Mouse (Mus musculus) heart, postnatal 10 days (tissue): ENCODE measurements around the gene Rps21. TPM values are rescaled to one million over a fixed set of nuclear protein-coding genes. Genes with fewer than 3 reads are reported as not detected.
"Not testable (repeated sequence)": the region's sequence is repeated elsewhere in the genome, so short reads cannot be mapped to it uniquely, and the experiment has no call there.

ENCODE experiments used
- DNase-seq, 2 experiments: peaks; one replicate each; pipeline ENCODE4 v3.0.0; 2021
- intact Hi-C: fragments of 180-260 bp; cut with DNase I; formaldehyde crosslinking; loops from one replicate; pipeline ENCODE4 v1.15.1; 2025
- total RNA-seq, 2 experiments: library from RNA; stranded (reverse); gene quantifications; 2 replicates each; pipeline ENCODE4 v1.2.3; 2021

Gene Rps21
- total RNA-seq, 2 experiments from 2014 or later: 575 to 597 TPM

DNA sequence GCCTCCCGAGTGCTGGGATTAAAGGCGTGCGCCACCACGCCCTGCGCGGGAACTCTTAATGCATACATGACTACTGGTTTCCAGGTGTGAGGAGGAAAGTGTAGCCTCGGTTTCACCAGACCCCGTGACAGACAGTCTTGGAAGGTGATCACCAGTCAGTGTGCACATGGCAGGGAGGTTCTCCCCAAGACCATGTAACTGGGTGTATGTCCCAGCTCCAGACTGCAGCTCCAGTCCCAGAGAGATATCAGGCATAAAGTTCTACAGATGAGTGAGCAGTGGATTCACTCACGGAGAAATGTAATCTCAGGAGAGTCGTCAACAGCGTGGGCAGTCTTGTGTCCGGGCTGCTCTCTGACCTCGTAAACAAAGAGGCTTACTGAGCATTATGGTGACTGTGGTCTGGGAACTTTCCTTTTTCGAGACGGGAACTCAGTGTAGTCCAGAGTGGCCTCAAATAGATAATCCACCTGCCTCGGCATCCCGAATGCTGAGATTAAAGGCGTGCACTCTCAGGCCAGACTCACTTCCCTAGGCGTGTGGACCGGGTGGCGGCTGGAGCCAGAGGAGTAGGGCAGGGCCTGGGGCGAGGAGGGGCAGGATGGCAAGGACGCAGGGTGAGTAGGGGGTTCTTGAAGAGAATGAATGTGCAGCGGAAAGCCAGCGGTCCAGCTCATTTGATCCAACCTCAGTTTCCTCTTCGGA is 729 bp upstream of the Rps21 start:
- DNase-seq: no peak
- intact Hi-C loops: loop anchor here (10.0 kb wide), 3 partner anchors 182 to 342 kb away; partner anchors contain the start of gene Mtg2

DNA sequence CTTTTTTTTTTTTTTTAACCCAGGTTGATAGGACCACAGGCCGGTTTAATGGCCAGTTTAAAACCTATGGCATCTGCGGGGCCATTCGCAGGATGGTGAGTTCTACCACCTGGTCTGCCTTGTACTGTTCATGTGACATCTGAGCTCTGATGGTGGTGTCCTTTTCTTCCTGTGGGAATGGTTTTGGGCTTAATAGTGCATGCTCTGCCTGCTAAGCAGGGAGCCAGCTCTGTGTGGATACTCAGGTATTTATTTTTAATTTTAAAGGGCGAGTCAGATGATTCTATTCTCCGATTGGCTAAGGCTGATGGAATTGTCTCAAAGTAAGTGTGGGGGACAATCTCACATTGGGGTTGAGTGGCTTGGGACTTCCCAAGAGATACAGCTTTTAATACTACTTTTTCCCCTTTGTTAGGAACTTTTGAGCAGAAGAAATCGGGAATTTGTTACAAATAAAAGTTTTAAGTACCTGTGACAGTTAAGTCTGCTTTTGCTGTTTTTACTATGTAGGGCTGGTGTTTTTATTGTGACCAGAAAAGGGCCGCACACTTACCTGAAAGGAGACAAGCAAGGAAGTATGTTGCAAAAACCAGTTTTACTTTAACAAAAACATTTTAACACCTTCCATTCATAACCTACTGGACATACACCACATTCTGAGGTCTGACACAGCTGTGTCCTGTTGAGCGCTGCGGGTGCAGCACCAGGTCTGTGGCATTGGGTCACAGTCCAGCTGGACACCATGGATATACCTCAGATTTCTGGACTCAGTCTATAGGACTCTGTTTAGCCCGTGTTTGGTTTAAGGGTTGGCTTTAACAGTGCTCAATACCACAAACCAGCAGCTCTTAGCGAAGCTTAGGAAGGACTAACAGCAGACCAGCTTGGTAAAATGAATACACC is 1.0 kb downstream of the Rps21 start:
- intact Hi-C loops: loop anchor here (10.0 kb wide), 3 partner anchors 183 to 343 kb away; partner anchors contain the start of gene Mtg2
- no peak for DNase-seq

DNA sequence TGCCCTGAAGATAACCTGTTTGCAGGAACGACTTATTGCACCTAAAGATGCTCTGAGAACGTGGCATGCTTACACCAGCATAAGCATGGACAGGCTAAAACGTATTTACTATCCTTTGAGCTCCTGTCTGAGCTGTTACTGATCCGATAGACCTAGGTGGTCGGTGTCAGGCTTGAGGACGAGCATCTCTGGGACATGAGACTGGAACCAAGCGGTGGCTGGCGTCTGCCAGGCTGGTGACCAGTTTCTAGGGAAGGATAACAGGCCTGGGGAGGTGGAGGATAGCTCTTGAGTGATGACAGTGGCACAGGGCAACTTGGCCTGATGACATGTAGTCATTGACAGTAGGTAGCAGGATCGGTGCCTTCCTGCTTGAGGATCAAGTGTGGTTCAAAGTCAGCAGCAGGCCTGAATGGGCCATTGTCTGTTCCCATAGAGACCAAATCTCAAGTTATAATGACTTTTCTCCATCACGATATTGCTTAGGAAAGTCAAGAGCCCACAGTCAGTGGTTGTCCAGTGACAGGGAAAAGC is 1.8 kb downstream of the Rps21 start:
- intact Hi-C loops: loop anchor here (10.0 kb wide), 3 partner anchors 184 to 344 kb away; partner anchors contain the start of gene Mtg2
- DNase-seq: not testable (repeated sequence)

DNA sequence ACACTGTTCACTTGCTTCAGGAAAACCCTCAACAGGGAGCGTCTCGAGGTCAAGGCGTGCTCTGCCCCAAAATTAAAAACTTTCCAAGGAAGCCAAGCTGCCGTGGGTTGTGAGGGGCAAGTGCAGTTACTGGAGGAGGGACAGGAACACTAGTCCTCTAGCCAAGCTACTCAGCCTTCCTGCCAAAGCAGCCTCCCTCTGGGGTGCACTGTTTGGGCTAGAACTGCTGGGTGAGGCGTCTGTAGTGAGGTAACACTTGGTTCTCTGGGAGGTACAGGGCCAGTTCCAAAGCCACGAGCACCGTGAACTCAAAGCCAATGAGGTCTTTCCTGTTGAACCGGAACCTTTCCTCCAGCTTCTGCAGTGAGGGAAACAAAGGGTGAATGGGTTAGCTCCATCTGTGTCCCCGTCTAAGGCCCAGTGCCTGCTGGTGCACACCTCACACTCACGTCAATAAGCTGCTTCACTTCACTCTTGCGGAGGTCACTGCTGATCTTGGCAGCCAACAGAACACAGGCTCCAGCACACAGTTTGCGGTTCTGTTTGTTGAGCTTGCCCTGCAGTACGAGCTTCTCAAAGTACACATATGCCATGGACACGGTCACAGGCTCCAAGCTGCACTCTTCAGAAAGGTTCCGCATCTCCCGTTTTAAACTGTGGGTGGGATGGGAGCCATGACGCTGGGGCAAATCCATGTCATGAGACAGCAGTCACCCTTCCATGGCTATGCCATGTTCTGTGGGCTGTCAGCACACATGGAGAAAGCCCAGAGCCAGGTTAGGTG is 2.8 kb downstream of the Rps21 start:
- intact Hi-C loops: loop anchor here (10.0 kb wide), 3 partner anchors 185 to 345 kb away; partner anchors contain the start of gene Mtg2
- DNase-seq: not testable (repeated sequence)

DNA sequence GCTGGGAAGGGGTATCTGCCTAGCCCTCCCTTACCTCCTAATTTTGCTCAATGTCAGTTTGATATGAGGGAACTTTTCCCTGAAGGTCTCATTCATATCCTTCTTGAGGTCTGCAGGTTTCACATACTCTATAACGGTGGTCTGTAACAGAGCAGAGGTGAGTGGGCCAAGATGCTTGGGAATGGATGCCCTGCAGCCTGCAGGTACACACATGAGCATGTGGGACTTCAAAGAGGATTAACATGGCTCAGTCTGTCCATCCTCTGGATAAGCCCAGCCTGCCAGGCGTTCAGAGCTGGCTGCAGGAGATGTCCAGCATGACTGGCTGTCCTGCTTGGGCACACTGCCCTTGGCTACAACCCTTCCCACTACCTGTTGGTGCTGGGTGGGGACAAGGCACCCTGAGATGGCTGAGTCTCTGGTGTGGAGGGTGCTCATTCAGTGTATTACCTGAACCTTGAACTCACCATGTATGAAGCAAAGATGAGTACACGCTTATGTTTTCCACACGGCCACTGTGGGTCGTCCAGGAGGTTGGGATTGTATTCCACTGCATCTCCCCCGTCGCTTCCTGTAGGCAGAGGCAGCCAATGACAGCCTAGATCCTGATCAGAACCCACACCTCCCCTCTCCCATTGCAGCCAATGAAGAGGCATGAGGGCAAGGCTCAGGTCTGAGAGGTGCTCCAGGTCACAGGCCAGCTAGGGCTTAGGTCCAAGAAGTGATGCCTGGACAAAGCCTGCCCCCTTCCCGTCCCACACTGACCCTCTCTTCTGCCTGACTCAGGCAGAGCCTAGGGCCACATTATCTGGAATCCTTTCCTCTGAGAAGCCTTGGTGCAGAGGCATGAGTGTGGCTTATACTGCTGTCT is 3.7 kb downstream of the Rps21 start:
- no peak for DNase-seq

DNA sequence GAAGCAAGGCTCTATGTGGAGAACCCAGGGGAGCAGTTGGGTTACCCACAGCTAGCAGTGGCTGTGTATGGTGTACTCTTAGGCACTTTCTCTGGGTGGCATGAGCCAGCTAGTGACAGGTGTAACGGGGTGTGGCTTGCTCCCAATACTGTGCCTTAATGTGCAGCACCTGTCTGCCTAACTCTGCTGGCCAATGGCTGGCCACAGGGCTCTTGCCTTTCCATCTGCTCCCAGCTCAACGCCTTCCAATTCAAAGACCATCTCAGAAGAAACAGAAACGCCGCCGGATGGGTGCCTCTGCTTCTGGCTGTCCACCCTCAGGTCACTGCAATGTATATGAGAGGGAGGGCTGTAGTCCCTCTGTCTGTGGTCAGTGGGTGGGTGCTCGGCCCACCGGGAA is 4.7 kb downstream of the Rps21 start:
- intact Hi-C loops: no loop called here
- no peak for DNase-seq

More for the DNA sequence above, 3.7 kb downstream of the Rps21 start:
- intact Hi-C loops: no loop called here

DNA sequence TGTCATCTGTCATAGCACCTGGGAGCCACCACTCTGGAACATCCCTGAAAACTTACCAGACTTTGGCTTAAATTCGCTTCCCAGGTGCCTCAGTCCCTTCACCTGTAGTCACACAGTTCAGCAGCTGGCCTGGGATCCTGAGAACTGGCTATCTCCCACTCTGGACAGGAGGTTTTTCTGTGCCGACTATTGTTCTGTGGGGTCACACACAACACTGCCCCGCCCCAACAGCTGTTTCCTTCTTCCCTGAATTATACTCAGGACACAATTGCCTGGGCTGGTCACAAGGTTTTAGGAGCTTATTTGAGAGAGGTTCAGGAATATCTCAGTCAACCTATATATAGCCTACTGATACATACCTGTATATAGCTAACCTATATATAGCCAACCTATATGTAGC is 5.3 kb downstream of the Rps21 start:
- intact Hi-C loops: no loop called here
- peak; percentile 48 to 64 for DNase-seq

DNA sequence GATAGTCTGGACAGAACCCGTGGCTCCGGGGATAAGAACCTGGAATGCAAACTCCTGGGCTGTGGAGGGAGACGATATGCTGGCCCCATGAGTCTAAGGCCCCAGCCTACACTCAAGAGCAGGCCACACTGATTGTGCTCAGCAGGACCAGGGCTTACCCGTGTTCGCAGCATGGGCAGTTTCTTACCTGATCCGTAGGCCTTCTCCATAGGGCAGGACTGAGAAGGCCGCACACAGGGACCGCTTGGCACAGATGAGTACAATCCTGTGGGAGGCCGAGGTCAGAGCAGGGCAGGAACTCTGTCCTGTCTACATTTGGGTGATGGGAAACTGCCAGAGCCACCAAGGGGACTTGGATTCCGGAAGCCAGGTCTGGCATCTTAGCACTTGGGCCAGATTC is 5.7 kb downstream of the Rps21 start:
- intact Hi-C loops: no loop called here
- DNase-seq: no peak

DNA sequence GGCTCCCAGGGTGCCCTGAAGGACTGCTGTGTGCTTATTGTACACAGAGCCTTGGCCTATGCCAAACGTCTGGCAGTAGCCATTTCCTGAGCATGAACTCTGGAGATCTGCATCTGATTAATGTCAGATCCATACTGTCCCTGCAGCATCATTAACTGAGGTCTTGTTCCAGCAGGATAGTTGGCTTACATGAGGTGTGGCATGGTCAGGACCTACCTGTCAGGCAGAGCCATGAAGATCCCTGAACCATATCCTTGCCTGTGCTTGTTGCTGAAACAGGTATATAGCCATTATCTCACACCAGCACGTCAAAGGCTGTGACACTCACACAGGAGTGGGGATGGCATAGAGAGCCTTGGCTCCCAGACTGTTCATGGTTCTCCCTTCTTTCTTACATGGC is 10.8 kb downstream of the Rps21 start:
- no peak for DNase-seq
- intact Hi-C loops: no loop called here

DNA sequence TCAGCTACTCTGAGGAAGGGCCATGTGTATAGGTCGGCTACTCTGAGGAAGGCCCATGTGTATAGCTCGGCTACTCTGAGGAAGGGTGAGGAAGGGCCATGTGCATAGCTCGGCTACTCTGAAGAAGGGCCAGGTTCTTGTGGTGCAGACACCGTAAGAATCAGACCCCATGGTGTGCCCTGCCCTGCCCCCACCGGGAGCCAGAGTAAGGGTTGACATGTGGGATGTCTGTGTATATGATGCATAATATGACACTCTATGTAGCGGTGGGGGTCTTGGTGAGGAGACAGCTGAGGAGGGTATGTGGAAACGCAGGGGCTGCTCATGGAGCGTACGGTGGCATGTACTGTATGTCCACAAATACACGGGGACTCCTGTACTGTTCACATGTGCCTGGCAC is 12.2 kb downstream of the Rps21 start:
- intact Hi-C loops: no loop called here
- no peak for DNase-seq

DNA sequence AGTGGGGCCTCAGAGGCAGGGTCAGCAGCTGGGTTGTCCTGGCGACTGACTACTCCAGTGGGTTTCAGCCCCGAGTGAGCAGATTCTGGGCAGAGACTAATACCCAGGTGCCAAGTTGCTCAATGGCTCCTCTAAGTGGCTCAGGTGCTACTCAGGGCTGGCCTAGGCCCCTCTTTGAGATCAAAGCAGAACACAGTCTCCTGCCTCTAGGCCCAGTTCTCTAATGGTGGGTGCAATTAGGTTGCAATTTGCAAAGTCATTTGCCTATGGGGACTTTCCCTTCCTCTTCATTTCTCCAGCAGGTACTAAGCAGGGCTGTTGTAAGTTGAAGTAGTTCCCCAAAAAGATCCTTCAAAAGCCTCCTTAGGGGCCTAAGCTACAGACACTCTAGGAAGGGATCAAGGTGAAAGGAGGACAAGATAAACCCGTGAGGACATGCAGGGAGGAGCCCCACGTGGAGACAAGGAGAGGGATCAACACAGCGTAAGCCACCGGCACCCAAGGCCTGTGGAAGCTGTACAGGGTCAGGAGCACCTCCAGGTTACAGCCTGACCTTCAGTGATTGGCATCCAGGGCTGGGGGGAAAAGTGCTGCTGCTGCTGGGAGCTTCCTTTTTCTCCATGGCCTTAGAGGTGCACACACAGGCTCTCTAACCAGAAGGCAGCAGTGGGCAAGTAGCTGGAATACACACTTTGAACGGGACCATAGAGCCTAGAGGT is 13.5 kb downstream of the Rps21 start:
- intact Hi-C loops: loop anchor here (5.0 kb wide), 1 partner anchor 312 kb away; the partner anchor contains the start of gene Mrgbp
- no peak for DNase-seq

DNA sequence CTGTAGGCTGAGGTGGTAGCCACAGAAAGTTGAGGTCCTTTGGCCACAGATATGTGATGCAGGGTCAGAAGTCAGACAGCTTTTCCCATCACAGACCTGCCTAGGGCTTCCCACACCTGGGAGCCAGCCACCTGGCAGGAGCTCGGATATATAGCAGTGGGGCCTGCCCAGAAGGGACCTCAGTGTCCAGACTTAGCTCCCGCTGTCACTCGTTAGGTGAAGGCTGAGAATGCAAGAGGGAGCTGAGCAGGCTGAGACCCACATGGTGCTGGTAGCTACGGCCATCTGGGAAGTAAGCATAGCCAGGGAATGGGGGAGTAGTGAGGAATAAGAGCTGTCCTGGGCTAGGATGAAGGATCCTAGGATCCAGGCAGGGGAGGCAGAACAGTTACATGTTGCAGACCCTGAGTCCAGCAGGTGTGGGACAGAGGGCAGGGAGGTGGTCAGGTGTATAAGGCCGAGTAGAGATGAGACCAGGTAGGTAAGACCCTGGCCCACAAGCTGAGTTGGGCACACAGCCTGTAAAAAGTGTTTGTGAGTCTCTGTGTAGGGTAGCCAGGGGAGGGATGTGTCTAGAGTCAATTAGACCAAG is 14.7 kb downstream of the Rps21 start:
- intact Hi-C loops: loop anchor here (5.0 kb wide), 1 partner anchor 310 kb away; the partner anchor contains the start of gene Mrgbp
- DNase-seq: no peak

DNA sequence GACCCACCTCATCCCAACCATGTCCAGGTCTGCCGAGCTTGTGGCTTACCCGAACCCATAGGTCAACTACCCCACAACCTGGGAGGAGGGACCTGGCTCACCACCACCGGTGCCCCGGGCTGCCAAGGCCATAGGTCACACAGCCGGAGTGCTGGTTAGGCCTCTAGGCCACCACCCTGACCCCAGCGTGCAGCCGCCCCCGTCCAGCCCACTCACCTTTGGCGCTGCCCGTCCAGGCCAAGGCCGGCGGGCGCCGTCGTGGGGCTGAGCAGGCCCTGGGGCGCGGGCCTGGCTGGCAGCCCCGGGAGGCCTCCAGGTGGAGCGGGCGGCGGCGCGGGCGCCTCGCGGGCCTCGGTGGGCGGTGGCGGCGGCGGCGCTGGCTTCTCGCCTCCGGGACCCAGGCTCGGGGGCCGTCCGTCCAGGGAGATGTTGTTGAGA is 15.7 kb downstream of the Rps21 start:
- no peak for DNase-seq
- intact Hi-C loops: loop anchor here (5.0 kb wide), 1 partner anchor 309 kb away; the partner anchor contains the start of gene Mrgbp

DNA sequence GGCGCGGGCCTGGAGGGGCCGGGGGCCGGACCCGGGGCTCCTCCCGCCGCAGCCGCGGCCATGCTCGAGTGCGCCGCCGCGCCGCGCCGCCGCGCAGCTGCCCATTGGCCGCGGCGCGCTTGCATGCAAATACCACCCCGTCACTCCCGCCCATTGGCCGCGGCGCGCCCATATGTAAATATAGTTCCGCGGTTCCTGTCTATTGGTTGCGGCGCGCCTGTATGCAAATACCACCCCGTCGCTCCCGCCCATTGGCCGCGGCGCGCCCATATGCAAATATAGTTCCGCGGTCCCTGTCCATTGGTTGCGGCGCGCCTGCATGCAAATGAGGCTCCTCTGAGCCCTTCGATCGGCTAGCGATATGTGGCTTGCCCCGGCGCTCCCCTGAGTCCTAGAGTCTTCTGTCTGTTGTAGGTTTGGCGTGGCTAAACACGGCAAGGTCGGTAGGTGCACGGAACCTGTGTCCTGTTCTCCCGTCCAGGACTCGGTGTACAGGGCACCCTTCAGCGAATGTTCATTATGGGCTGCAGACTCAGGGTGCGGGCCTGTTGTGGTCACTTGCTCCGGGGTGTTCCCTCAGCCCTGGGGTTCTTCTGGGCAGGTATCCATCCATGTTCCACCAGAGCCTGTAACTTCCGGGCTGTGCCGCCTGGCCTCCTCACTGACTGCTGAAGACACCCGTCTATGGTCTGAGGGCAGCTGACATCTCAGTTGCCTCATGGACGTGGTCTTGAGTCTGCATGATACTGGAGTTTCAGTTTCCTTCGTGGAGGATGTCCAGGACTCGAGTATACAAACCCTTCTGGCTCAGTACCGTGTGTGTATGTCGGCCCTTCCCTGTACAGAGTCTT is 16.4 kb downstream of the Rps21 start, which contains the start of gene Cables2:
Gene Cables2, minus strand, starts transcription at position 103 of the 851 bp plus-strand sequence.
- peak; percentile 94 for DNase-seq
- intact Hi-C loops: loop anchor here (2.0 to 5.0 kb wide), 2 partner anchors 157 to 309 kb away; partner anchors contain the start of gene Mrgbp

DNA sequence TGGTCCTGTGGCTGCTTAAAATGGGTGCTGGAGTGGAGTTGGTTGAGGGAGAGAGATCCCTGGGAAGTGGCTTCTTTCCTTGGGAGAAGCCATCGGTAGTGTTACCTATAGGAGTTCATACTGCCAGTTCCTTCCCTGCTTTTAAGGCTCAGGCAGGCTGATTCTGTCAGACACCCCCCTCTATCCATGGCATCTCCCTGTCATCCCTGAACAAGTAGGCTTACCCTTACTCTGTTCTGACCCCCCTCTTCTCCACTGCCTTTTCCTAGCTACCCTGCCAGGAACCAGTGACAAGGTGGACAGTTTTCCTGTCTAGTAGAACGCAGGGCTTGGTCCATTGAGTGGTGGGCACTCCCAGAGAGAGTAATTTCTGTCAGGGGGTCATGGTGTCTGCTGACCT is 17.3 kb downstream of the Rps21 start:
- intact Hi-C loops: loop anchor here (2.0 to 5.0 kb wide), 2 partner anchors 156 to 308 kb away; partner anchors contain the start of gene Mrgbp
- DNase-seq: no peak

DNA sequence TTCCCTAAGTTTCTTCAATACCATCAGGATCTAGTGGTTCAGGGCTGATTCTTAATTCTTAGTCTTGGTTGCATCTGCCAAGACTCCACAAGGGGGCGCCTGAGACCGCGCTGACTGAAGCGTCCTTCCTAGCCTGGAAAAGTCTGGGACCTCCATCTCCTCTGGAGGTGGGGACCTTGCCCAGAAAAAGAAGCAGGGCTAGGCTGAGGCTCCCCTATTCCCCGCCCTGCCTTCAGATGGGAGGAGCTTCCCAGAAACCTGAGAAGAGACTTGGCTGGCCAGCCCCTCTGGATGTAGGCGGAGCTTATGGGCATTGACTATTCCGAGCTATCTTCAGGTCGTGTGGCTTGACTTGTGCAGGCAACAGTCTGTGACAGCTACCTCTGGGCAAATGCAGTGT is 18.7 kb downstream of the Rps21 start:
- DNase-seq: peak; percentile 88 to 92
- intact Hi-C loops: loop anchor here (1.0 to 2.0 kb wide), 2 partner anchors 71 to 155 kb away; no protein-coding TSS in a partner anchor

DNA sequence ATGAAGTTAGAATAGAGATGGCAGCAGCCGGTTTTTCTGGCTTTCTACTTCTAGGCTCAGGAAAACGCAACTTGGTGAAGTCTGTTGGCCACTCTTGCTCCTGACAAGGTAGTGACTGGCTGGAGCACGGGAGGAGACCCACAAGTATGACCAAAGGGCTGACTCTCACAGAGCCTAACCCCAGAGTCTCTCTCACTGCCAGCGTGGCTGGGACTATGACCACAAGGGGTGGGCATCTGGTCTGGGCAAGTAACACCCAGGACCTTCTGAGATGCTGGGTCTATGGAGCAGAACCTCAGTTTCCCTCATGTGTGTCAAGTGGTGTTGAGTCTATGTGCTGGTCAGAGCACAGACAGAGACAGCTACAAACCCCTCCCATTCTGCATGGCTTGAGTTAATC is 19.2 kb downstream of the Rps21 start:
- no peak for DNase-seq
- intact Hi-C loops: no loop called here
